Mouse (Mus musculus): ENCODE results near the gene Cebpzos. TPM values are rescaled to one million over a fixed set of nuclear protein-coding genes. Genes with fewer than 3 reads are reported as not detected.

Gene Cebpzos
- polyA plus RNA-seq, 1 experiment from 2014 or later = 81.0 TPM

- peaks cover 17% of the 10 kb centered on the region for H3K4me1 ChIP-seq
- no peak for ATAC-seq (ENCODE audit: extremely low read depth, insufficient number of reproducible peaks, low FRiP score, low TSS enrichment)
- 90% methylated on average over 4 of the region's 4 CpGs for WGBS
- no peak overlapping the region for H3K4me3 ChIP-seq
- no peak overlapping the region for H3K9ac ChIP-seq
- H3K9me3 ChIP-seq = no peaks in the 10 kb centered on the region
- H3K36me3 ChIP-seq = peaks cover 59% of the 10 kb centered on the region
- H3K27ac ChIP-seq (replicated peaks) = no peak overlapping the region
- H3K4me2 ChIP-seq = no peak overlapping the region
- H3K27me3 ChIP-seq (replicated peaks) = no peaks in the 10 kb centered on the region
These were observed 22.6 kb downstream of the Cebpzos start for GRCm38 (mm10) chr17:78938927-78939326.

GRCm38 (mm10) chr17:78942579-78942978, 26.3 kb downstream of the Cebpzos start:
- H3K36me3 ChIP-seq = peaks cover 72% of the 10 kb centered on the region
- ATAC-seq (ENCODE audit: extremely low read depth, insufficient number of reproducible peaks, low FRiP score, low TSS enrichment) = no peak
- no peak overlapping the region for H3K4me2 ChIP-seq
- H3K9ac ChIP-seq = no peak overlapping the region
- no peaks in the 10 kb centered on the region for H3K27me3 ChIP-seq (replicated peaks)
- H3K9me3 ChIP-seq = no peaks in the 10 kb centered on the region
- no peak overlapping the region for H3K27ac ChIP-seq (replicated peaks)
- no peak overlapping the region for H3K4me3 ChIP-seq
- WGBS = 63% methylated on average over 11 of the region's 11 CpGs
- peaks cover 4% of the 10 kb centered on the region for H3K4me1 ChIP-seq

DNA sequence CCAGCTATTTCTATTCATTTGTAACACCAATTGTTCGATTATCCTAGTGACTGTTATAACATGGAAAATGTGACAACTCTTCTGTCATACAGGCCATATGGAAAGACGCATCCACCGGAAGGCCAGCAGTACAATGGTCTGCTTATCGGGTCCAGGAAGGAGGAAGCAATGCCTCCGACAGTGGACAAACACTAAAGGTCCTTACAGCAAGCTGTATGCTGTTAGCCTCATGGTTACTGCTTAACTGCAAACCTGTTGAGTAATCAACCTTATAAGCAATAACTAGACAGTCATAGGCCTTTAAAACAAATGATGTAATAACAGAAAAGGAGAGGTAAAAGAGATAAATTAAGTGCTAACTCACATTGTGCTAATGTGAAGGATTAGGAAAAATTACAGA, 34.9 kb downstream of the Cebpzos start:
- ATAC-seq (ENCODE audit: extremely low read depth, insufficient number of reproducible peaks, low FRiP score, low TSS enrichment) = no peak
- H3K36me3 ChIP-seq = peaks cover 92% of the 10 kb centered on the region
- WGBS = 80% methylated on average over 5 of the region's 5 CpGs

GRCm38 (mm10) chr17:78952070-78952469, 35.8 kb downstream of the Cebpzos start:
- Histone ChIP-seq H3K4me3 (no peak overlapping the region), H3K36me3 (peaks cover 92% of the 10 kb centered on the region), H3K9ac (no peak overlapping the region), H3K27ac (replicated peaks) (no peak overlapping the region), H3K9me3 (no peaks in the 10 kb centered on the region), H3K4me2 (no peak overlapping the region), H3K27me3 (replicated peaks) (no peaks in the 10 kb centered on the region), H3K4me1 (no peaks in the 10 kb centered on the region)
- ATAC-seq (ENCODE audit: extremely low read depth, insufficient number of reproducible peaks, low FRiP score, low TSS enrichment) = no peak
- WGBS = 90% methylated on average over 5 of the region's 5 CpGs

More for the DNA sequence above, 34.9 kb downstream of the Cebpzos start:
- Histone ChIP-seq H3K27ac (replicated peaks) (no peak overlapping the region), H3K9ac (no peak overlapping the region), H3K4me3 (no peak overlapping the region), H3K4me2 (no peak overlapping the region), H3K4me1 (no peaks in the 10 kb centered on the region), H3K9me3 (no peaks in the 10 kb centered on the region), H3K27me3 (replicated peaks) (no peaks in the 10 kb centered on the region)

- Histone ChIP-seq H3K27me3 (replicated peaks) (no peaks in the 10 kb centered on the region), H3K9me3 (no peaks in the 10 kb centered on the region), H3K4me1 (no peaks in the 10 kb centered on the region), H3K9ac (no peak overlapping the region), H3K36me3 (peaks cover 92% of the 10 kb centered on the region), H3K27ac (replicated peaks) (no peak overlapping the region), H3K4me2 (no peak overlapping the region), H3K4me3 (no peak overlapping the region)
- 84% methylated on average over 8 of the region's 8 CpGs for WGBS
- ATAC-seq (ENCODE audit: extremely low read depth, insufficient number of reproducible peaks, low FRiP score, low TSS enrichment) = no peak
These were observed 36.9 kb downstream of the Cebpzos start for GRCm38 (mm10) chr17:78953240-78953639.

DNA sequence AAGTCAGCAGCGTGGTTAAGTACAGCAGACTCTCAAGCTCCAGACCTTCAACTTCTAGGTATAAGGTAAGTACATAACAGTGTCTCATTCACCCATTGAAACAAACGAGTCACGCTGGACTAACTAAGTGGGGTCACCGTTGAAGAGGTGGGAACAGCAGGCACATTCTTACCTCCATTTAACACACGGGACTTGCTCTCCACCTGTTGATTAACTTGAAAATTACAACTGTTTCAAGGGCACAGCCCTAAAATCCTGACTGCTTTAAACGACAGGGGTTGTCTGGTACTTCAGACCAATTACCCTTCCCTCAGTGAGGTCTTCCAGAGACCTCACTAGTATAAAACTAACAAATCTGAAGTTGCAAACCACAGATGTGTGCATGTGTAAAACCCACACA, 43.2 kb downstream of the Cebpzos start:
- H3K27me3 ChIP-seq (replicated peaks) = no peaks in the 10 kb centered on the region
- ATAC-seq (ENCODE audit: extremely low read depth, insufficient number of reproducible peaks, low FRiP score, low TSS enrichment) = no peak
- 69% methylated on average over 6 of the region's 6 CpGs for WGBS

GRCm38 (mm10) chr17:78964387-78964786, 48.1 kb downstream of the Cebpzos start:
- no peak overlapping the region for H3K9ac ChIP-seq
- WGBS = 93% methylated on average over 1 of the region's 1 CpGs
- H3K9me3 ChIP-seq = no peaks in the 10 kb centered on the region
- ATAC-seq (ENCODE audit: extremely low read depth, insufficient number of reproducible peaks, low FRiP score, low TSS enrichment) = no peak
- no peak overlapping the region for H3K4me2 ChIP-seq
- H3K4me1 ChIP-seq = no peaks in the 10 kb centered on the region
- peaks cover 81% of the 10 kb centered on the region for H3K36me3 ChIP-seq
- no peak overlapping the region for H3K4me3 ChIP-seq
- H3K27ac ChIP-seq (replicated peaks) = no peak overlapping the region
- H3K27me3 ChIP-seq (replicated peaks) = no peaks in the 10 kb centered on the region

More for the DNA sequence above, 43.2 kb downstream of the Cebpzos start:
- Histone ChIP-seq H3K9me3 (no peaks in the 10 kb centered on the region), H3K4me2 (no peak overlapping the region), H3K4me1 (no peaks in the 10 kb centered on the region), H3K4me3 (no peak overlapping the region), H3K27ac (replicated peaks) (no peak overlapping the region), H3K36me3 (peaks cover 87% of the 10 kb centered on the region), H3K9ac (no peak overlapping the region)

- Histone ChIP-seq H3K9me3 (no peaks in the 10 kb centered on the region), H3K36me3 (peaks cover 77% of the 10 kb centered on the region), H3K27me3 (replicated peaks) (no peaks in the 10 kb centered on the region), H3K4me2 (no peak overlapping the region), H3K4me3 (no peak overlapping the region), H3K4me1 (no peaks in the 10 kb centered on the region), H3K27ac (replicated peaks) (no peak overlapping the region), H3K9ac (no peak overlapping the region)
- 85% methylated on average over 11 of the region's 11 CpGs for WGBS
- ATAC-seq (ENCODE audit: extremely low read depth, insufficient number of reproducible peaks, low FRiP score, low TSS enrichment) = no peak
These were observed 50.0 kb downstream of the Cebpzos start for GRCm38 (mm10) chr17:78966092-78966883.

GRCm38 (mm10) chr17:78968500-78968899, 52.2 kb downstream of the Cebpzos start:
- Histone ChIP-seq H3K27me3 (replicated peaks) (no peaks in the 10 kb centered on the region), H3K4me2 (no peak overlapping the region), H3K4me3 (no peak overlapping the region), H3K9me3 (no peaks in the 10 kb centered on the region), H3K36me3 (peaks cover 74% of the 10 kb centered on the region), H3K4me1 (peaks cover 3% of the 10 kb centered on the region), H3K9ac (no peak overlapping the region), H3K27ac (replicated peaks) (no peak overlapping the region)
- WGBS = 88% methylated on average over 3 of the region's 3 CpGs
- no peak for ATAC-seq (ENCODE audit: extremely low read depth, insufficient number of reproducible peaks, low FRiP score, low TSS enrichment)

Other genes with a start within 250 kb of the Cebpzos start
- gene Strn, start 179.3 kb upstream of the Cebpzos start, polyA plus RNA-seq (2015; fragmentation: Nextera tagmentation; extraction: Ambion mirVana) = 10.3 and 11.0 TPM in 2 replicates
- 16.0 and 18.8 TPM in 2 replicates for gene Heatr5b, start 81.1 kb upstream of the Cebpzos start, polyA plus RNA-seq (2015; fragmentation: Nextera tagmentation; extraction: Ambion mirVana)
- 33.1 and 35.7 TPM in 2 replicates for gene Gpatch11, start 80.9 kb upstream of the Cebpzos start, polyA plus RNA-seq (2015; fragmentation: Nextera tagmentation; extraction: Ambion mirVana)
- gene Eif2ak2, start 33.9 kb upstream of the Cebpzos start, polyA plus RNA-seq (2015; fragmentation: Nextera tagmentation; extraction: Ambion mirVana) = 11.0 and 12.7 TPM in 2 replicates
- gene Sult6b1, start 9.5 kb upstream of the Cebpzos start, polyA plus RNA-seq (2015; fragmentation: Nextera tagmentation; extraction: Ambion mirVana) = 0.20 and 0.25 TPM in 2 replicates
- gene Cebpz, start 20.6 kb downstream of the Cebpzos start, polyA plus RNA-seq (2015; fragmentation: Nextera tagmentation; extraction: Ambion mirVana) = 28.4 and 33.7 TPM in 2 replicates
- gene Ndufaf7, start 20.6 kb downstream of the Cebpzos start, polyA plus RNA-seq (2015; fragmentation: Nextera tagmentation; extraction: Ambion mirVana) = 57.9 and 66.6 TPM in 2 replicates
- gene Prkd3, start 104.3 kb downstream of the Cebpzos start, polyA plus RNA-seq (2015; fragmentation: Nextera tagmentation; extraction: Ambion mirVana) = 23.9 and 24.8 TPM in 2 replicates
- 36.5 and 36.6 TPM in 2 replicates for gene Qpct, start 135.4 kb downstream of the Cebpzos start, polyA plus RNA-seq (2015; fragmentation: Nextera tagmentation; extraction: Ambion mirVana)